ENCODE assay signal across 8 mouse cellular contexts in the genomic region with DNA sequence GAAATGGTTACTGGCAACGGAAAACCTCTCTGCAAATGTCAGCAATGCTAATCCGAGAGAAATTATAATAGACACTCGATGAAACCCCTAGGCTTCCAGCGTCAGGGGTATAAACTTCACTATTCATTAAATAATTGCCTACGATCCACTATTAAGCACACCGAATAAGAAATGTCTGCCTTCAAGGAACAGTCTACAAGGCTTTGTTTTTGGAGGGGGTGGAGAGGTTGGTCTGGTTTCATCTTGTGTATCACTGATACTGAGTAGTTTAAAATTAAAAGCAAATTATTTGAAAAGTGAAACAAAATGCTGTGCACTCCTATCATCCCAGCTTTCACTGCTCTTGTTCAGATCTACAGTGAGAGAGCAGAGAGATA. TPM values are rescaled to one million over a fixed set of nuclear protein-coding genes. Genes with fewer than 3 reads are reported as not detected.
DNase-seq lines count a peak whose midpoint lies in the region; ATAC-seq and TF ChIP-seq lines count a peak whose summit lies in the region.

No protein-coding gene starts in this region.

- no peak for TF ChIP-seq CTCF in lung, postnatal 0 days (IDR thresholded peaks at IDR 0.05)

- WGBS in lung, postnatal 0 days, result 2% methylated on average over 6 of the region's 6 CpGs
- WGBS in forebrain, embryonic 12.5 days, result 5% methylated on average over 6 of the region's 6 CpGs
- WGBS in liver, embryonic 12.5 days (ENCODE audit: insufficient replicate concordance), result 2% methylated on average over 6 of the region's 6 CpGs
- WGBS in stomach, embryonic 16.5 days, result under 1% methylated on average over 6 of the region's 6 CpGs

- no peaks in the 10 kb centered on the region for H3K27me3 ChIP-seq in lung, postnatal 0 days (replicated peaks; ENCODE audit: insufficient read depth, low read length)
- no peaks in the 10 kb centered on the region for H3K27me3 ChIP-seq in forebrain, embryonic 12.5 days
- H3K27me3 ChIP-seq in liver, embryonic 12.5 days (replicated peaks), result 0 out of 2 replicates have a peak, but pooled peaks cover 3% of the 10 kb centered on the region
- no peaks in the 10 kb centered on the region for H3K27me3 ChIP-seq in stomach, embryonic 16.5 days (ENCODE audit: control insufficient read depth, insufficient read depth, low read length)

- ATAC-seq in lung, postnatal 0 days, result peak; percentile 21
- ATAC-seq in forebrain, embryonic 12.5 days (ENCODE audit: low FRiP score), result peak; percentile 61; the same call in 1 of the 2 replicates
- peak; percentile 45 for ATAC-seq in liver, embryonic 12.5 days
- ATAC-seq in stomach, embryonic 16.5 days (ENCODE audit: insufficient read depth, low FRiP score), result peak; percentile 26; the same call in 1 of the 2 replicates

- H3K36me3 ChIP-seq in lung, postnatal 0 days (ENCODE audit: insufficient read depth, low read length), result no peaks in the 10 kb centered on the region
- no peaks in the 10 kb centered on the region for H3K36me3 ChIP-seq in forebrain, embryonic 12.5 days (replicated peaks)
- no peaks in the 10 kb centered on the region for H3K36me3 ChIP-seq in liver, embryonic 12.5 days
- H3K36me3 ChIP-seq in stomach, embryonic 16.5 days (ENCODE audit: control insufficient read depth, insufficient read depth, low read length), result no peaks in the 10 kb centered on the region

- peak overlapping the region; percentile 94 for H3K4me3 ChIP-seq in lung, postnatal 0 days (ENCODE audit: low read depth, low read length)
- H3K4me3 ChIP-seq in forebrain, embryonic 12.5 days (replicated peaks), result peak overlapping the region; percentile 81
- H3K4me3 ChIP-seq in liver, embryonic 12.5 days, result peak overlapping the region; percentile 80
- H3K4me3 ChIP-seq in stomach, embryonic 16.5 days (replicated peaks; ENCODE audit: low read length), result peak overlapping the region; percentile 87

- no peak overlapping the region for H3K27ac ChIP-seq in lung, postnatal 0 days (ENCODE audit: low read length)
- H3K27ac ChIP-seq in forebrain, embryonic 12.5 days, result peak overlapping the region; percentile 95; the same call in 1 of the 2 replicates
- peak overlapping the region; percentile 96 for H3K27ac ChIP-seq in liver, embryonic 12.5 days
- H3K27ac ChIP-seq in stomach, embryonic 16.5 days (ENCODE audit: low read length), result peak overlapping the region; percentile 67

- TF ChIP-seq EP300 in lung, postnatal 0 days (IDR thresholded peaks at IDR 0.05), result no peak

- no peak for DNase-seq in lung, postnatal 0 days (ENCODE audit: low spot score)
- DNase-seq in lung, postnatal 25 days (ENCODE audit: low spot score), result no peak
- no peak for DNase-seq in embryo, embryonic 10.5 days (ENCODE audit: low spot score)
- no peak for DNase-seq in ovary, postnatal 36 days (ENCODE audit: low spot score)
- DNase-seq in kidney, adult 9 months, result no peak

- no peaks in the 10 kb centered on the region for H3K9me3 ChIP-seq in lung, postnatal 0 days (ENCODE audit: low read length)
- no peaks in the 10 kb centered on the region for H3K9me3 ChIP-seq in forebrain, embryonic 12.5 days
- no peaks in the 10 kb centered on the region for H3K9me3 ChIP-seq in liver, embryonic 12.5 days (replicated peaks)
- H3K9me3 ChIP-seq in stomach, embryonic 16.5 days (replicated peaks; ENCODE audit: control insufficient read depth, low read length), result no peaks in the 10 kb centered on the region

- peak overlapping the region; percentile 53 for H3K4me2 ChIP-seq in lung, postnatal 0 days (replicated peaks; ENCODE audit: low read depth, low read length)
- H3K4me2 ChIP-seq in forebrain, embryonic 12.5 days, result peak overlapping the region; percentile 57
- H3K4me2 ChIP-seq in liver, embryonic 12.5 days, result peak overlapping the region; percentile 66
- H3K4me2 ChIP-seq in stomach, embryonic 16.5 days (ENCODE audit: low read depth, low read length), result peak overlapping the region; percentile 62

- H3K9ac ChIP-seq in lung, postnatal 0 days (replicated peaks; ENCODE audit: low read depth), result no peak overlapping the region
- H3K9ac ChIP-seq in forebrain, embryonic 12.5 days, result no peak overlapping the region
- H3K9ac ChIP-seq in liver, embryonic 12.5 days, result peak overlapping the region; percentile 91
- peak overlapping the region; percentile 60 for H3K9ac ChIP-seq in stomach, embryonic 16.5 days (ENCODE audit: low read length)

- H3K4me1 ChIP-seq in lung, postnatal 0 days (ENCODE audit: insufficient read depth, low read depth, low read length), result peaks cover 14% of the 10 kb centered on the region; the same call in 1 of the 2 replicates
- H3K4me1 ChIP-seq in forebrain, embryonic 12.5 days, result peaks cover 21% of the 10 kb centered on the region
- H3K4me1 ChIP-seq in liver, embryonic 12.5 days, result peaks cover 59% of the 10 kb centered on the region
- peaks cover 15% of the 10 kb centered on the region for H3K4me1 ChIP-seq in stomach, embryonic 16.5 days (ENCODE audit: control insufficient read depth, insufficient read depth, low read length)

RNA-seq across cellular contexts. Expression of gene 4921524J17Rik, which starts 0.4 kb away (rescaled TPM):
- polyA plus RNA-seq in lung, postnatal 0 days (2015; fragmentation: Nextera tagmentation; extraction: Ambion mirVana), result 41.9 and 42.4 TPM in 2 replicates
- polyA plus RNA-seq in forebrain, embryonic 12.5 days (2016; fragmentation: Nextera tagmentation; extraction: Ambion mirVana), result 46.1 and 48.1 TPM in 2 replicates
- 23.8 and 25.3 TPM in 2 replicates for polyA plus RNA-seq in liver, embryonic 12.5 days (2016; fragmentation: Nextera tagmentation; extraction: Ambion mirVana)
- 34.0 and 41.0 TPM in 2 replicates for polyA plus RNA-seq in stomach, embryonic 16.5 days (2015; fragmentation: Nextera tagmentation; extraction: Ambion mirVana)

RNA-seq across cellular contexts. Expression of gene Mylk3, which starts 46.9 kb away (rescaled TPM):
- polyA plus RNA-seq in lung, postnatal 0 days (2015; fragmentation: Nextera tagmentation; extraction: Ambion mirVana), result 2.6 and 4.7 TPM in 2 replicates
- polyA plus RNA-seq in forebrain, embryonic 12.5 days (2016; fragmentation: Nextera tagmentation; extraction: Ambion mirVana), result 1.3 and 1.4 TPM in 2 replicates
- polyA plus RNA-seq in liver, embryonic 12.5 days (2016; fragmentation: Nextera tagmentation; extraction: Ambion mirVana), result 40.7 and 42.5 TPM in 2 replicates
- 4.0 and 7.4 TPM in 2 replicates for polyA plus RNA-seq in stomach, embryonic 16.5 days (2015; fragmentation: Nextera tagmentation; extraction: Ambion mirVana)

RNA-seq across cellular contexts. Expression of gene Gpt2, which starts 59.4 kb away (rescaled TPM):
- polyA plus RNA-seq in lung, postnatal 0 days (2015; fragmentation: Nextera tagmentation; extraction: Ambion mirVana), result 4.6 and 6.7 TPM in 2 replicates
- 36.9 and 38.3 TPM in 2 replicates for polyA plus RNA-seq in forebrain, embryonic 12.5 days (2016; fragmentation: Nextera tagmentation; extraction: Ambion mirVana)
- 18.5 and 20.1 TPM in 2 replicates for polyA plus RNA-seq in liver, embryonic 12.5 days (2016; fragmentation: Nextera tagmentation; extraction: Ambion mirVana)
- 26.7 and 27.5 TPM in 2 replicates for polyA plus RNA-seq in stomach, embryonic 16.5 days (2015; fragmentation: Nextera tagmentation; extraction: Ambion mirVana)

Comparison
In these comparisons a context has a peak if more than half of its experiments do, and no peak if none do; other contexts are left out.
1. H3K9ac ChIP-seq: peak in liver, embryonic 12.5 days (single experiment) and stomach, embryonic 16.5 days (single experiment); none in lung, postnatal 0 days (single experiment) and forebrain, embryonic 12.5 days (single experiment).
2. Peak in every context shown above with its lines, with median percentiles within 50 percentile points of each other: ATAC-seq, H3K4me2 ChIP-seq and H3K4me3 ChIP-seq.